Mouse (Mus musculus) common myeloid progenitor, adult 5-6 weeks (primary cell): ENCODE measurements at regions not wholly inside any gene's neighbourhood (a gene's known extent, or its start where the extent isn't known, plus 50 kb on each side); places are given as distances from the start of the nearest gene placed in this dataset.

ENCODE experiments used
- ATAC-seq: replicated peaks from 2 replicates; pipeline ENCODE4 v1.8.0; 2016; ENCODE audit warnings: low read depth, mild to moderate bottlenecking, moderate TSS enrichment, inconsistent platforms; ENCODE audit not compliant: poor library complexity, severe bottlenecking

DNA sequence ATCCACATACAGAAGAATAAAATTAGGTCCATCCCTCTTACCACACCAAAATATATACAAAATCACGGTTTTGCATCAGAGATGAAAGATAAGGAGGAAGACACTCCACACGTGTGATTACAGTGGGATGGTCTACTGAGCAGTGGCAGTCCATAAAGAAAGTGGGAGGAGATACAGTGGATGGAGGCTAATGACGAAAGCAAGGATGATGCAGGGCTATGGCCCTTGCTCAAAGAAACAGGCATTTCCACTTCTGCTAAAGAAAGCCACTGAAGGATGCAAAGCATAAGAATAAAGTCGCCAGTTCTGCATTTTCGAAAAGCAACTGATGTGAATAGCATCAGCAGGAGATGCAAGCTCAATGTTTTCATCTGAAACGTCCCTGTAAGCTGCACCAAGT lies 268.3 kb upstream of the Cnksr2 start:
- peak; percentile 88 for ATAC-seq

DNA sequence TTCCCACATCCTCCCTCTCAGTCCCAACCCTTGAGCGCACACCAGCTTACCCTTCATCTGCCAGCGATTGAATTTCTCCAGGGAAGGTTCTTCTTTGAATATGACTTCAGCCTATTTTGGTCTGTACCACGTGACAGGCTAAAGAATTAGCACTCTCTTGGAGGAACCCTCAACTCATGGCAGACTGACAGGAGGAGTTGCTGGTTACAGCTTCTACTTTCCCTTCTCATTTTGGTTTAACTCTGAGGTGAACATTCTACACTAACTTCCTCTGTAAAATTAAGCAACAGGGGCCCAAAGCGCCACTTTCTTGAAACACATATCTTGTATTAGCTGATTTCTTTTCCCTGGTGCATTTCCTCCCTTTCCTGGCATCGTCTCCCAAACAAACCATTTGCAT lies 265.5 kb upstream of the Cnksr2 start:
- ATAC-seq: peak; percentile 92
